Mouse (Mus musculus) neural tube, embryonic 10.5 days (tissue): ENCODE results near the gene Tmem189.

ENCODE experiments used
- DNase-seq: peaks from one replicate; pipeline ENCODE4 v3.0.0-alpha.2; 2017; ENCODE audit warnings: low spot score; ENCODE audit errors: extremely low spot score

Tmem189 gene

GRCm38 (mm10) chr2:167702126-167702525, 12.5 kb upstream of the Tmem189 start:
- no peak for DNase-seq

DNA sequence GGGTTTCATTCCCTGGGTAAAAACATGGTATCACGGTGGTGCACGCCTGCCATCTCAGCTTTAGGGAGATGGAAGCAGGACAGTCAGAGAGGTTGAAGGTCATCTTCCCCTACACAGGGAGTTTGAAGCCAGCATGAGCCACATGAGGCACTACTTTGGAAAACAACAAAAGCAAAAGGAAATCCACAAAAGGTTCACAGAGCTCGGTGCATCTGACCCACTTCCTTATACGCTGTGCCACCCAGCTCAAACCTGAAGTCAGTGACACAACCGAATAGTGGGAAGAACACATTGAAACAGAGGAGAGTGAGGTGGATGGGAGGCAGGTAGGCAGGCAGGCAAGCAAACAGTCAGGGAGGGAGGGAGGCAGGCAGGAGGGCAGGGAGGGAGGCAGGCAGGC, 11.8 kb upstream of the Tmem189 start:
- DNase-seq = no peak

DNA sequence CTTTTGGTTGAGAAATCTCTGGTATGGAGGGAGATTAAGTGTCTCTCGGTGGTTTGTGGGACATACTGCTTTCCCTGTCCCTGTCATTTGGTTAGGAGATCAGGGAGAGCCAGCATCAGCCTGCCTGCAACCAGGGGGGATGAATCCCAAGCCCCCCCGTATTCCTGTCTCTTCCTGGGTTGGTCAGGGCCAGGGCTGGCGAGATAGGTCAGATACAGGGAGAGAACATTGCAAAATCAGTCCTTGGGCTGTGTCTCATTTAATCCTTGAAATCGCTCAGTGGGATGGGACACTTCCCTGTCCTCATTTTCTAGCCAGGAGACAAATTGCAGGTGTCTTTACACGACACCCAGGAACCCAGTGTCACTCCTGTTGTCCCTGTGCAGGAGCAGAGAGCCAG, 10.4 kb upstream of the Tmem189 start:
- DNase-seq = no peak

DNA sequence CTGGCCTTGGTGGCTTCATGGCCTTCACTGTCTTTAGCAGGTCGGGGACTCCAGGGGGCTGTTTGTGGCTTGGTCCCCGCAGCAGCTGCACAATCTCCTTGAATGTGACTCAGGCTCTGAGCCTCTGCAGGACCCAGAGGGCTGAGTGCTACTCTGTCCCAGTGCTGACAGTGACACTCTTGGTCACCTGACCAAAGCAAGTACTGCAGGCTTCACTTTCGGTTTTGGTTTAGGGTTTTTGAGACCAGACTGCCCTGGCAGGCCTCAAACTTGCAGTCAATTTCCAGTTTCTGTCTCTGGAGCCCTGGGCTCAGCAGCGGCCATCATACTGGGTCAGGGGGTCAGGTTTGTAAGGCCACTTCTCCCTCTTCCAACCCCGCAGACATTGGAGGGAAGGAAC, 8.3 kb upstream of the Tmem189 start:
- DNase-seq = no peak

DNA sequence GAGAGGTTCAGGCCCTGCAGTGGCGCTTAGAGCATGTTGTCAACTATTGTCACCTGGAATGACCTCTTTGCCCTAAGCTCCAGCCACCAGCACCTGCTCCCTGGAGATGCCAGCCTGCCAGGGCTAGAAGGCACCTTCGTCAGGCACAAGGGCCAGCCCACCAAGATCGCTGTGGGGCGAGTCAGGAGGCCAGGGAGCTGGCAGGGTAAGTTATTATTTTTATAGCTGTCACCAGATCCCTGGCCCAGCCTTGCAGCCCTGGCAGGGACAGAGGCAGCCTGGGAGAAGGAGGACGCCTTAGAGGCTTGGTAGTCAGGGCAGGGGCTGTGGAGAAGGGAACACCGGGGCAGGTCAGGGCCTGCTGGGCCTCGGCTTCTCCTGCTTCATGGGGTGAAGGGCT, 6.5 kb upstream of the Tmem189 start:
- no peak for DNase-seq

GRCm38 (mm10) chr2:167695491-167695890, 5.9 kb upstream of the Tmem189 start:
- DNase-seq = no peak

DNA sequence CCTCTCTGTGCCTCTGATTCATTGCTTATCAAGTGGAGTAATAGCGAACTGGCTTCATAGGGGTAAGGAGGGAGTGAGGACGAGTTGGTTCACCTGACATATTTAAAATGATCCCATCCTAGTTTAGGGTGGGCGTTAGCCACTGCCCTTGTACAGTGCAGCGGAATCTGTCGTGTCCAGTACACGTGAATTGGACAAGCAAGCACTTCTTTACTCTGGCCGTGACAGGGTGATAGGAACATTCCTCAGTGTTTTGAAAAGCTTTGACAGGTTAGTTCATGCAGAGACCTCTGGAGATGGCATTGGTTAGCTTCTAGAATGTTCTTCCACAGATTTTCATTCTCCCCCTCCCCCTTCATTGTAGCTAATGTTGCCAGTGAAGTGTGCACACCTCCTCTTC, 5.3 kb upstream of the Tmem189 start:
- no peak for DNase-seq

GRCm38 (mm10) chr2:167694244-167694643, 4.6 kb upstream of the Tmem189 start:
- no peak for DNase-seq

DNA sequence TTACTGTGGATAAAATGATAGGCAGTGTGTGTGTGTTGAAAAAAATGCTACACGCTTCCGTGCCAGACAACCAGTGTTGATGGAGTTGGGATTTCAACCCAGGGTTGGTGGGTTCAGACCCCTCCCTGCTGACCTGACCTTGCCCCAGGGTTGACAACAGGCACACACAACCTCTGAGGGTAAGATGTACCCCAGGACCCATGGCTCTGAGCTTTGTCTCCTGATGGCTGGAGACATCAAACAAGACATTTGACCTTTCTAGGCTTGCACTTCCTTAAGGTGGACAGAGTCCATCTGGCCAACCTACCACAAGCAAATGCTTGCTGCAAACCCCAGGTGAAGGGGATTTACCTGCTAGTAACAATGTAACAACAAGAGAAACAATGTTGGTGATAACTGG, 3.9 kb upstream of the Tmem189 start:
- DNase-seq = no peak

DNA sequence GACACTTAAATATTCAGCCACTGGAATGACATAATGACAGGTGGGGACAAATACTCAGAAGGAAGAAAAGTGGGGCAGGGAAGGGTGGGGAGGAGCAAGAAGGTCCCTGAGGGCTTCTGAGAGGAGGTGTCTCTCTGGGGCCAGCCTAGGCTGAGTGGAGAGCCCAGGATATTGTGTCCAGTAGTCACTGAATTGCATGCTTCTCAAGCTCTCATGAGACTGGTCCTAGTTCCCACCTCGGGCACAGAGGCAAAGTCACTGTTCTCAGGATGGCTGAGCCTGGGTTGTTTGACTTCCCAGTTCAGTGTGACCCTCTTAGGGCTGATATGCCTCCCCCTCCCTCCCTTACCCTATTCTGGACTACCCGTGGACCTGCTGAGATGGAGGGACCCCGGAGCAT, 3.2 kb upstream of the Tmem189 start:
- DNase-seq = no peak

DNA sequence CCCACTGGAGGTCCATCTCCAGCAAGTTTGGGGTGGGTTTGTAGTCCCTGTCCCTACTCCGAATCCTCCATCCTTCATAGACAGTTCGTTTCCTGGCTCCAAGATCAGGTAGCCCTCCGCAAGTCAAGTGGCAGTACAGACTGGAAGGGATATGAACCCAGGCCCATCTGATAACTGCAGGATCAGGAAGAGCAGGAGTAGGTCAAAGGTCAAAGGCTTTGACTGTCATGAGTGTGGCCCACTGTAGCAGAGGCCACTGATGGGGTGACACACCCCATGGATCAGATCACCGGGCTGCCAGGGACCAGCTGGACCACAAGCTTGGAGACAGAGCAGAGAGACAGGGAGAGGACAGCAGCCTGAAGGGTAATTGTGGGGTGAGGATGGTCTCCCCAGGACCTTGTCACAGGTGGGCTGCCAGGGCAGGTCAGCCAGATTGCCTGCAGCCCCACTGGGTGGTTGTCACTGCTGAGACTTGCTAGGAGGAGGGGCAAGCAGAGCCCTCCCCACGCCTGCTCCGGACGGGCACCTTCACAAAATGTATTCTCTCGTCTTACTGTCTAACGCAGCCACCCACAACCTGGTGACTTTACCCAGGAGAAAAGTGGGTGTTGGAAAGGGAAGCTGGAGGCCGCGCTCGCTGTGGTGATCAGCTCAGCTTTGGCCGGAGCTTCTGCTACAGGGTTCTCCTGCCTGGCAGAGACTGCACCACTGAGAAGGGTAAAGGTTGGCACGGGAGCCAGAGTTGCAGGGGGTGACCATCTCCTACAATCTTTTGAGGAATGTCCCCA, 2.4 kb upstream of the Tmem189 start:
- no peak for DNase-seq

DNA sequence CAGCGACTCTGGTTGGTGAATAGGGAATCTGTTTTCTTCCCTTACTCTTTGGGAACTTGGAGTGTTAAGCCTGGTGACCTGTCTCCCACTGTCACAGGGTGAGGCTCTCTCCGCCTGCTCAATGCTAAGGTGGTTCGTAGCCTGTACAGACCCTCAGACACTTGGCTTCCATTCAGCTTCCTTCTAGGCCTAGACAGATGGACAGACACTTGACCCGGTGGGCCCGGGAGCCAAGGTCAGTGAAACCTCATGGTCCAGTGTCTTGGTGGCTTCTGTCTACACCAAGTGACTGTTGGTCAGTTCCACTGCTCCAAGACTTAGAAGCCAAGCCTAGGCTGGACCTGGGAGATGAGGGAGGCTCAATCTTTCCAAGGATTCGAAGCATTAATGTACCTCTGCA, 1.8 kb upstream of the Tmem189 start:
- DNase-seq = no peak

- DNase-seq = no peak
These were observed 1.3 kb upstream of the Tmem189 start for GRCm38 (mm10) chr2:167690962-167691311.

- DNase-seq = no peak
These were observed 768 bp upstream of the Tmem189 start for GRCm38 (mm10) chr2:167690219-167690961.

DNA sequence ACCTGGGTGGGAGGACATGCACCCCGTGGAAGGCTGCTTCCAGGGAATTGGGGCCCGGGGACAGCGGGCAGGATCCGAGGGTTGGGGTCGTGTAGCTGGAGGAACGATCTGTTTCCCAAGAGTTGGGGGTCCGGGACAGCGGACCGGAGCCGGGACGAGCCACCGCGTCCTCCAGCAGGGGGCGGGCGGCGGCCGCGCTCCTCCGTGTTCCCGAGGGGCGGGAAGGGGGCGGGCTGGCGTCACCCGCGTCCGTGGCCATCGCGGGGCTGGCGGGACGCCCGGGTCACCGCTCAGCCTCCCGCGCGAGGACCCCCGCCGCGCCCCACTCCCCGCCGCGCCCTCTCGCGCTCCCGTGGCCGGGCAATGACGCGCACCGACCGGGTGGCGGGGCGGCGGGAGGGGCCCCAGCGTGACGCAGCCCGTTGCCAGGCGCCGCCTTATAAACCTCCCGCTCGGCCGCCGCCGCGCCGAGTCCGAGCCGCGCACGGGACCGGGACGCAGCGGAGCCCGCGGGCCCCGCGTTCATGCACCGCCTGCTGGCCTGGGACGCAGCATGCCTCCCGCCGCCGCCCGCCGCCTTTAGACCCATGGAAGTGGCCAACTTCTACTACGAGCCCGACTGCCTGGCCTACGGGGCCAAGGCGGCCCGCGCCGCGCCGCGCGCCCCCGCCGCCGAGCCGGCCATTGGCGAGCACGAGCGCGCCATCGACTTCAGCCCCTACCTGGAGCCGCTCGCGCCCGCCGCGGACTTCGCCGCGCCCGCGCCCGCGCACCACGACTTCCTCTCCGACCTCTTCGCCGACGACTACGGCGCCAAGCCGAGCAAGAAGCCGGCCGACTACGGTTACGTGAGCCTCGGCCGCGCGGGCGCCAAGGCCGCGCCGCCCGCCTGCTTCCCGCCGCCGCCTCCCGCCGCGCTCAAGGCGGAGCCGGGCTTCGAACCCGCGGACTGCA, 847 bp downstream of the Tmem189 start, which contains the start of gene Cebpb:
Cebpb (plus strand) TSS at position 418 of the 954 bp plus-strand sequence.
- peak; percentile 76 for DNase-seq

DNA sequence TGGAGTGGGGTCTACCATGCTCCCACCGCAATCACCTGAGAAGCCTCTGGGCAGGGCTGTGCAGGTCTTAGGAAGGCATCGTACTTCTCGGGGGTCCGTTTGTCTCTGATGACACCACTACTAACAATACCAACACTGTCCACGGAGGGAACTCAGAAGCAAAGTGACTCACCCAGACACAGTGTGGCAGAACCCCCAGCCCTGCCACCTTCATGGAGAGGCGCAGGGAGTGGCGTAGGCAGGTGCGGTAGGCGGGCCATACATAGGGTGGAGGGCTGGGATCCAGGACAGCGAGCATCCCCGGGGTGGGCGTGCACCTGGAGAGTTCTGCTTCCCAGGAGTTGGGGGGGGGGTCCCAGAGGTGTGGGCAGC, 1.5 kb downstream of the Tmem189 start:
- no peak for DNase-seq

GRCm38 (mm10) chr2:167687651-167688101, 1.9 kb downstream of the Tmem189 start:
- DNase-seq = no peak

DNA sequence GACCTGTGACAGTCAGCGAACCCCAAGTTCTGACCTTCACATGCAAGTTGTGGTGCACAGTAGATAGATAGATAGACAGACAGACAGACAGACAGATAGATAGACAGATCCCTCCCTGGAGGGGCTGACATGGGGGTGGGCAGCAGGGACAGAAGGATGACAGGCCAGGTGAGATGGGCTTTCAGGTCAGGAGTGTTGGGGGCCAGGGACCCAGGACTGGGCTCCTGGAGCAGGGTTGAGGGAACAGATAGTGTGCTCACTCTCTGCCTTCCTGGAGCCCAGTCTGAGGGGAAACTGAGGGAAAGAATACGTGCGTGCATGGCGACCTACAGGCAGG, 2.4 kb downstream of the Tmem189 start:
- DNase-seq = no peak

DNA sequence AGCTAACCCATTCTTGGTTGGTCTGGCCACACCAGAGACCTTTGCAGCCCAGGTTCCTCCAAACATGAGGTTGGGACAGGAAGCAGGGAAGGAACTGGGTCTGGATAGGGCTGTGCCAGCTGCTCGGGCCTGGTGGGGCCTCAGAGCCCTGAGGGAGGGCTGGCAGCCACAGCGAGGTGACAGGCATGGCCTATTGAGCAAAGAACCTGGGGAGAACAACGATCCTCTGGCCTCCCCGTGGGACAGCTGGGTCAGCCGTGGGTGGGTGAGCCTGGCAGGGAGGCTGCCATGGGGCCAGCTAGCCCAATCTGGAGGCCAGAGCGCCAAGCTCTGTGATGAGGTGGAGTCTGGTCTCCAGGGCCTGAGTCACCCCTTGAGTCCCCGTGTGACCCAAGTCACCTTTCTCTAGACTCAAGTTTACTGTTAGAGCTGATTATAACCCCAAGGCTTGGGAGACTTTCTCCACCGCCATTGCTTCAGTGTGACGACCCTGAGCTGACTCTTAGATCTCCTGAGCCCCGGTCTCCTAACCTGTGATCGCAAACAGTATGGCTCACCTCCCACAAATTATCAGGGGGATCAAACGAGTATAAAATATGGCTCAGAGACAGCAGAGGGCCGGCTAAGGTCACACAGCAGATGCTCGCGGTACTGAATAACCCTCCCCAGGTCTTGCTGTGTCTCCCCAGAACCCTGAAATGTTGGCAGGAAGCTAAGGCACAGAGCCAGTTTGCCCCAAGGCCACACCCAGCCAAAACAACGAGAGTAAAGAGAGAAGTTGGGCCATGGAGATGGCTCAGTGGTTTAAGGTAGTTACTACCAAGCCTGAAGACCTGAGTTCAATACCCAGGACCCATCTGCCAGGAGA, 3.0 kb downstream of the Tmem189 start:
- no peak for DNase-seq

- DNase-seq = no peak
These were observed 3.8 kb downstream of the Tmem189 start for GRCm38 (mm10) chr2:167685865-167686264.

- DNase-seq = peak; percentile 99
These were observed 4.5 kb downstream of the Tmem189 start for GRCm38 (mm10) chr2:167685137-167685536.
